Comparison of ENCODE assay signal across 17 mouse cellular contexts in the genomic region with DNA sequence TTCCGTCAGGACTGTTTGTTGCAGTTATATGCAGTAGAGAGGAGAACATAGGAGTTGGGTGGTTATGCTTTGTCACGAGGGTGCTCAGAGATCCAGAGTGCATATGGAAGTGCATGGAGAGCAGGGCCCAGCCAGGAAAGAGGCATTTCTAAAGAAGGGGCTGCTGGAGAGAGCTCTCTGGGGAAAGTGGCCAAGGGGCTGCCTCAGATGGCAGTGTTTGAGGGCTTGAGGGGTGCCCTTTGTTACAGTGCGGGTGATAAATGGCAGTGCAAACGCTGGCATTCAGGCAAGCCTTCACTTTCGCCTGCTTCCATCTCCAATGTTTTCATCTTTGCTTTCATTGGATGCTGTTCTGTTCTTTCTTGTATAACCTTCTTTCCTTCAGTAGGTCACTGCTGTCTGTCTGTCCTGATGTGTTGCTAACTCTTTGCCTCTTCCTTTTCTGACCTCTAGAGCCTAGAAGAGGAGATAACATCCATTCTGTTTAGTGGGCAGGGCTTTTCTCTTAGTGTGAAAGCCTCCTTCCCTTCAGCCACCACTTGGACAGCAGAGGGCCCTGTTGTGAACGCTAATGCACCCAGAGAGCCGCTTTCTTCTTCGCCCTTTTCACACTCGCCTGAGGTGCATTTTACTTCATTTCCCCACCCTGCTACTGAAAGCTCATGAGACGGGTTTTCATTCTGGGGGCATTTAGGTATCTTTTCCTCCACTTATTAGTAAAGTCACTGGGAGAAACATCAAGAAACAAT. TPM values are rescaled to one million over a fixed set of nuclear protein-coding genes. Genes with fewer than 3 reads are reported as not detected.
A peak's percentile ranks its signal among the peaks of the same experiment; 100 is the strongest.
DNase-seq lines count a peak whose midpoint lies in the region; ATAC-seq lines count a peak whose summit lies in the region.
"Had no signal": no experiment of that assay in that cellular context is flagged by ENCODE, and none has a peak within 500 bp of the region (broad histone marks: within the 10 kb centered on the region; RNA-seq: fewer than 3 reads in every experiment).

No protein-coding gene starts in this region.

- DNase-seq in cerebellum, postnatal 10 days = peak; percentile 17 to 28
- DNase-seq in cerebellum, adult 11-12 months = no peak
- DNase-seq in kidney, adult 9 months = peak; percentile 5
- peak; percentile 23 for DNase-seq in retina, postnatal 1 day
- no peak for DNase-seq in retina, embryonic 14.5 days (ENCODE audit: low spot score)
- DNase-seq in thymus, postnatal 0 days (ENCODE audit: low spot score) = no peak
- DNase-seq: kidney, adult 18-20 months; lung, postnatal 4 days had no signal

- no peak overlapping the region for H3K4me2 ChIP-seq in kidney, embryonic 15.5 days
- H3K4me2 ChIP-seq: limb, embryonic 15.5 days had no signal

- WGBS in kidney, embryonic 15.5 days = 67% methylated on average over 10 of the region's 10 CpGs

- H3K27me3 ChIP-seq in kidney, embryonic 15.5 days = no peaks in the 10 kb centered on the region
- H3K27me3 ChIP-seq: limb, embryonic 15.5 days had no signal

- H3K36me3 ChIP-seq in kidney, embryonic 15.5 days = peaks cover 26% of the 10 kb centered on the region

- H3K4me1 ChIP-seq in kidney, embryonic 15.5 days = no peaks in the 10 kb centered on the region
- H3K4me1 ChIP-seq: limb, embryonic 15.5 days had no signal

- no peak overlapping the region for H3K9ac ChIP-seq in kidney, embryonic 15.5 days
- H3K9ac ChIP-seq: limb, embryonic 15.5 days had no signal

- no peak for ATAC-seq in kidney, embryonic 15.5 days (replicated peaks; ENCODE audit: low FRiP score)
- ATAC-seq in megakaryocyte progenitor cell, adult 5-6 weeks (replicated peaks; ENCODE audit: poor library complexity) = no peak

- no peak overlapping the region for H3K27ac ChIP-seq in kidney, embryonic 15.5 days
- H3K27ac ChIP-seq: limb, embryonic 15.5 days had no signal

- H3K9me3 ChIP-seq in kidney, embryonic 15.5 days (replicated peaks) = no peaks in the 10 kb centered on the region
- H3K9me3 ChIP-seq: limb, embryonic 15.5 days had no signal

- no peak overlapping the region for H3K4me3 ChIP-seq in kidney, embryonic 15.5 days (replicated peaks)
- H3K4me3 ChIP-seq: limb, embryonic 15.5 days had no signal

RNA-seq across cellular contexts. Expression of a gene that starts 36.6 kb away (rescaled TPM):
- polyA plus RNA-seq in kidney, embryonic 15.5 days (2015; fragmentation: Nextera tagmentation; extraction: Ambion mirVana) = 0.22 and 0.93 TPM in 2 replicates
- not detected in 2 replicates for polyA plus RNA-seq in thymus, postnatal 0 days (2015; fragmentation: Nextera tagmentation; extraction: Ambion mirVana)
- not detected in 2 replicates for total RNA-seq in megakaryocyte progenitor cell, adult 5-6 weeks (2015)
- total RNA-seq in megakaryocyte progenitor cell, adult 5-6 weeks (2017) = not detected in 2 replicates
- total RNA-seq: common myeloid progenitor, adult 5-6 weeks; gastrocnemius, adult 8-10 months; MEL; monocyte, adult 5-6 weeks had no signal
- polyA plus RNA-seq: heart, embryonic 14.5 days; limb, embryonic 15.5 days; testis, adult 2 months had no signal

Comparison
In these comparisons a context has a peak if more than half of its experiments do, and no peak if none do; other contexts are left out.
1. DNase-seq: peak in cerebellum, postnatal 10 days (2 of 2), kidney, adult 9 months (single experiment) and retina, postnatal 1 day (single experiment); none in cerebellum, adult 11-12 months (single experiment), retina, embryonic 14.5 days (single experiment) and thymus, postnatal 0 days (single experiment).